Mouse (Mus musculus): ENCODE results near the gene Setd5. TPM values are rescaled to one million over a fixed set of nuclear protein-coding genes. Genes with fewer than 3 reads are reported as not detected.

Setd5 gene
- polyA plus RNA-seq, 2 experiments: 11.8 to 14.1 TPM

GRCm38 (mm10) chr6:113144764-113145163 is 67.6 kb downstream of the Setd5 start:
- 86% methylated on average over 1 of the region's 1 CpGs for whole genome bisulfite sequencing (ENCODE audit: insufficient replicate concordance)
- no peaks in the 10 kb centered on the region for H3K9me3 ChIP-seq (ENCODE audit: control insufficient read depth, low read length)
- ATAC-seq (ENCODE audit: insufficient read depth) (no peak), DNase-seq (ENCODE audit: low read depth in 3 of 3, low spot score in 3 of 3) (no peak)
- peaks cover 59% of the 10 kb centered on the region for H3K36me3 ChIP-seq (replicated peaks; ENCODE audit: control insufficient read depth, insufficient read depth, low read depth)
- H3K4me2 ChIP-seq (ENCODE audit: low read depth): no peak overlapping the region
- H3K27ac ChIP-seq: no peak overlapping the region
- no peak overlapping the region for H3K4me3 ChIP-seq (ENCODE audit: insufficient read depth in 1 of 2, low read depth in 2 of 2, low read length in 2 of 2)
- H3K4me1 ChIP-seq (replicated peaks; ENCODE audit: control insufficient read depth in 2 of 2, insufficient read depth in 2 of 2, low read length in 1 of 2): no peaks in the 10 kb centered on the region
- no peak overlapping the region for H3K9ac ChIP-seq (replicated peaks)
- H3K27me3 ChIP-seq (ENCODE audit: control insufficient read depth, insufficient read depth, low read length): no peaks in the 10 kb centered on the region
- TF ChIP-seq CTCF (IDR thresholded peaks at IDR 0.05; ENCODE audit: low read depth): no peak
- TF ChIP-seq EP300 (IDR thresholded peaks at IDR 0.05; ENCODE audit: low read depth): no peak

- Histone ChIP-seq H3K4me2 (ENCODE audit: low read depth) (no peak overlapping the region), H3K4me3 (ENCODE audit: insufficient read depth in 1 of 2, low read depth in 2 of 2, low read length in 2 of 2) (no peak overlapping the region), H3K9ac (replicated peaks) (no peak overlapping the region), H3K4me1 (replicated peaks; ENCODE audit: control insufficient read depth in 2 of 2, insufficient read depth in 2 of 2, low read length in 1 of 2) (no peaks in the 10 kb centered on the region), H3K36me3 (replicated peaks; ENCODE audit: control insufficient read depth, insufficient read depth, low read depth) (peaks cover 62% of the 10 kb centered on the region), H3K27ac (no peak overlapping the region), H3K27me3 (ENCODE audit: control insufficient read depth, insufficient read depth, low read length) (no peaks in the 10 kb centered on the region), H3K9me3 (ENCODE audit: control insufficient read depth, low read length) (no peaks in the 10 kb centered on the region)
- TF ChIP-seq CTCF (IDR thresholded peaks at IDR 0.05; ENCODE audit: low read depth) (no peak), EP300 (IDR thresholded peaks at IDR 0.05; ENCODE audit: low read depth) (no peak)
- ATAC-seq (ENCODE audit: insufficient read depth) (no peak), DNase-seq (ENCODE audit: low read depth in 3 of 3, low spot score in 3 of 3) (no peak)
- WGBS (ENCODE audit: insufficient replicate concordance): 79% methylated on average over 4 of the region's 4 CpGs
Observed at GRCm38 (mm10) chr6:113145249-113145648, 68.1 kb downstream of the Setd5 start.

GRCm38 (mm10) chr6:113154071-113154470 is 76.9 kb downstream of the Setd5 start:
- H3K4me1 ChIP-seq (replicated peaks; ENCODE audit: control insufficient read depth in 2 of 2, insufficient read depth in 2 of 2, low read length in 1 of 2): no peaks in the 10 kb centered on the region
- no peaks in the 10 kb centered on the region for H3K9me3 ChIP-seq (ENCODE audit: control insufficient read depth, low read length)
- no peak overlapping the region for H3K4me3 ChIP-seq (ENCODE audit: insufficient read depth in 1 of 2, low read depth in 2 of 2, low read length in 2 of 2)
- TF ChIP-seq EP300 (IDR thresholded peaks at IDR 0.05; ENCODE audit: low read depth): no peak
- TF ChIP-seq CTCF (IDR thresholded peaks at IDR 0.05; ENCODE audit: low read depth): no peak
- H3K36me3 ChIP-seq (replicated peaks; ENCODE audit: control insufficient read depth, insufficient read depth, low read depth): peaks cover 58% of the 10 kb centered on the region
- H3K27me3 ChIP-seq (ENCODE audit: control insufficient read depth, insufficient read depth, low read length): no peaks in the 10 kb centered on the region
- H3K4me2 ChIP-seq (ENCODE audit: low read depth): no peak overlapping the region
- H3K27ac ChIP-seq: no peak overlapping the region
- 93% methylated on average over 8 of the region's 8 CpGs for WGBS (ENCODE audit: insufficient replicate concordance)
- no peak overlapping the region for H3K9ac ChIP-seq (replicated peaks)
- ATAC-seq (ENCODE audit: insufficient read depth): no peak
- no peak for DNase-seq (ENCODE audit: low read depth in 3 of 3, low spot score in 3 of 3)

- TF ChIP-seq EP300 (IDR thresholded peaks at IDR 0.05; ENCODE audit: low read depth) (no peak), CTCF (IDR thresholded peaks at IDR 0.05; ENCODE audit: low read depth) (no peak)
- WGBS (ENCODE audit: insufficient replicate concordance): 60% methylated on average over 6 of the region's 6 CpGs
- H3K36me3 ChIP-seq (replicated peaks; ENCODE audit: control insufficient read depth, insufficient read depth, low read depth): peaks cover 51% of the 10 kb centered on the region
- ATAC-seq (ENCODE audit: insufficient read depth) (no peak), DNase-seq (ENCODE audit: low read depth in 3 of 3, low spot score in 3 of 3) (peak in 1 of 3 experiments; percentile 9)
- H3K4me3 ChIP-seq (ENCODE audit: insufficient read depth in 1 of 2, low read depth in 2 of 2, low read length in 2 of 2): no peak overlapping the region
- no peaks in the 10 kb centered on the region for H3K27me3 ChIP-seq (ENCODE audit: control insufficient read depth, insufficient read depth, low read length)
- H3K4me1 ChIP-seq (replicated peaks; ENCODE audit: control insufficient read depth in 2 of 2, insufficient read depth in 2 of 2, low read length in 1 of 2): no peaks in the 10 kb centered on the region
- no peak overlapping the region for H3K27ac ChIP-seq
- H3K9ac ChIP-seq (replicated peaks): no peak overlapping the region
- H3K4me2 ChIP-seq (ENCODE audit: low read depth): no peak overlapping the region
- no peaks in the 10 kb centered on the region for H3K9me3 ChIP-seq (ENCODE audit: control insufficient read depth, low read length)
Observed at GRCm38 (mm10) chr6:113154886-113155285, 77.7 kb downstream of the Setd5 start.

GRCm38 (mm10) chr6:113156064-113156463 is 78.9 kb downstream of the Setd5 start:
- H3K4me1 ChIP-seq (replicated peaks; ENCODE audit: control insufficient read depth in 2 of 2, insufficient read depth in 2 of 2, low read length in 1 of 2): no peaks in the 10 kb centered on the region
- no peak overlapping the region for H3K9ac ChIP-seq (replicated peaks)
- no peaks in the 10 kb centered on the region for H3K9me3 ChIP-seq (ENCODE audit: control insufficient read depth, low read length)
- no peak overlapping the region for H3K27ac ChIP-seq
- no peak overlapping the region for H3K4me2 ChIP-seq (ENCODE audit: low read depth)
- ATAC-seq (ENCODE audit: insufficient read depth) (no peak), DNase-seq (ENCODE audit: low read depth in 3 of 3, low spot score in 3 of 3) (no peak)
- peaks cover 41% of the 10 kb centered on the region for H3K36me3 ChIP-seq (replicated peaks; ENCODE audit: control insufficient read depth, insufficient read depth, low read depth)
- WGBS (ENCODE audit: insufficient replicate concordance): 78% methylated on average over 4 of the region's 4 CpGs
- TF ChIP-seq CTCF (IDR thresholded peaks at IDR 0.05; ENCODE audit: low read depth): no peak
- H3K4me3 ChIP-seq (ENCODE audit: insufficient read depth in 1 of 2, low read depth in 2 of 2, low read length in 2 of 2): no peak overlapping the region
- no peaks in the 10 kb centered on the region for H3K27me3 ChIP-seq (ENCODE audit: control insufficient read depth, insufficient read depth, low read length)

All from liver, embryonic 14.5 days (tissue).